Mouse (Mus musculus): Measurements from ENCODE around the gene Eya2. TPM values are rescaled to one million over a fixed set of nuclear protein-coding genes. Genes with fewer than 3 reads are reported as not detected.
A peak's percentile ranks its signal among the peaks of the same experiment; 100 is the strongest.

The Eya2 gene
- polyA plus RNA-seq, 1 experiment from 2014 or later: 7.8 TPM

DNA sequence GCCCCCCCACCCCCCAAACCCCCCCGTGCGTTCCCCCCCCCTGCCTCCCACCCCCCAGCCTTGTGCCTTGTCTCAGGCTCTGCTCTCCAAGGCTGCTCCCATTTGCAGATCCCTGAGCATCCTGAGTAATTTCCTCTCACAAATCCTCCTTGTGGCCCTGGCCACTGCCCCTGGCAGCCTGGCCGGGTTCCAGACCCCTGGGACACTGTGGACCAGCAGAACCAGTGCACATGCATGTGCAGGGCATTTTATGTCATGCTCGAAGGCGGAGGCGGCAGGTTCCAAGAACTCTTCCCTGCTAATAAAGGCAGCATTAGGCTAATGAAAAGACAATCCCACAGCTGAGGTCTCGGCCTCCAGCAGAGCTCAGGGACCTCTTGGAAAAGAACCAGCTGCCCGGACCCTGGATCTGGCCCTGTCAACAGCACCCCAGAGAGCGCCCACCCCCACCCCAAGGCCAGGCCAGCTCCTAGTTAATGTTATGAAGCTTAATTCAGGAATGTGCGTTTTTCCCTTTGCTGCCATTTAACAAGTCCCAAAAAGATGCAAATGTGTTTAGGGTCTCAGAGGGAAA is 174.6 kb downstream of the Eya2 start:
- Histone ChIP-seq H3K4me3 (replicated peaks) (no peak overlapping the region), H3K36me3 (replicated peaks) (no peaks in the 10 kb centered on the region), H3K27ac (peak overlapping the region; percentile 69; the same call in 1 of the 2 replicates), H3K4me1 (peaks cover 12% of the 10 kb centered on the region), H3K9me3 (no peaks in the 10 kb centered on the region), H3K9ac (no peak overlapping the region), H3K27me3 (no peaks in the 10 kb centered on the region), H3K4me2 (no peak overlapping the region)
- 32% methylated on average over 10 of the region's 10 CpGs for WGBS
- no peak for ATAC-seq (ENCODE audit: low FRiP score)

DNA sequence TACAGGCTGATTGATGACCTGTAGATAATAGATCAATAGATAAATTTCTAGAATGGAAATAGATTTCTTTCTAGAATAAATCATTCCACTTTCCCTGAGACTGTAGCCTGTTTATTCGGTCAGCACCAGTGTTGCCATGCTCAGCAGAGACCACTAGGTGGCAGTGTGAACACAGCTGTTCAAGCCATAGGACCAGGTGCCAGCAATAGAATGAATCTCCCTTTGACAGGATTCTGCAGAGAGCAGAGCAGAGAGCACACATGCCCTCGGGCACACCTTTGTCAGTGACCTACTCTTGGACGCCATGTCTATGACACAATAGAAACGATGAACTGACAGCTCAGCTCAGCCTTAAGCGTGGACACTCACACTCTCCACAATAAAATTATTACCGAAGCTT is 184.1 kb downstream of the Eya2 start:
- Histone ChIP-seq H3K27ac (peak overlapping the region; percentile 53; the same call in 1 of the 2 replicates), H3K4me3 (replicated peaks) (no peak overlapping the region), H3K27me3 (no peaks in the 10 kb centered on the region), H3K4me2 (no peak overlapping the region), H3K9me3 (no peaks in the 10 kb centered on the region), H3K9ac (no peak overlapping the region), H3K36me3 (replicated peaks) (peaks cover 15% of the 10 kb centered on the region), H3K4me1 (peaks cover 5% of the 10 kb centered on the region)
- peak; percentile 70 for ATAC-seq (ENCODE audit: low FRiP score)
- 26% methylated on average over 6 of the region's 6 CpGs for WGBS

DNA sequence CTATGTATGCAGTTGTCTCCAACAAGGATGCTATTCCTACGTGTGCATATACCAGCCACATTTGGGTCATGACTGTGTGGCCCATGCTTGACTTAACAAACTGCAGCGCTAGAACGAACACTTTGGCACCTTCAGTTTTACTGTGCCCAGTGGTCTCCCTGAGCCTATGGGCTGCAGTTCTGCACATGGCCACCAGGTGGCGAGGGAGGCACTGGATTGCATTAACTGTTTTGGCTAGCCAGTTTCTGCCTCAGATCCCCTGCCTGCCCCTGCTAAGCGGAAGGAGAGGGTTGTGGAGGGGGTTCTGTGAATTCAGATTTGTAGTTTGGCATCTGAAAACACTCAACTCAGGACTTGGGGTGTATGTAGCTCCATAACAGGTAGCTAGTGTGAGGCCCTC is 187.5 kb downstream of the Eya2 start:
- H3K9me3 ChIP-seq: no peaks in the 10 kb centered on the region

DNA sequence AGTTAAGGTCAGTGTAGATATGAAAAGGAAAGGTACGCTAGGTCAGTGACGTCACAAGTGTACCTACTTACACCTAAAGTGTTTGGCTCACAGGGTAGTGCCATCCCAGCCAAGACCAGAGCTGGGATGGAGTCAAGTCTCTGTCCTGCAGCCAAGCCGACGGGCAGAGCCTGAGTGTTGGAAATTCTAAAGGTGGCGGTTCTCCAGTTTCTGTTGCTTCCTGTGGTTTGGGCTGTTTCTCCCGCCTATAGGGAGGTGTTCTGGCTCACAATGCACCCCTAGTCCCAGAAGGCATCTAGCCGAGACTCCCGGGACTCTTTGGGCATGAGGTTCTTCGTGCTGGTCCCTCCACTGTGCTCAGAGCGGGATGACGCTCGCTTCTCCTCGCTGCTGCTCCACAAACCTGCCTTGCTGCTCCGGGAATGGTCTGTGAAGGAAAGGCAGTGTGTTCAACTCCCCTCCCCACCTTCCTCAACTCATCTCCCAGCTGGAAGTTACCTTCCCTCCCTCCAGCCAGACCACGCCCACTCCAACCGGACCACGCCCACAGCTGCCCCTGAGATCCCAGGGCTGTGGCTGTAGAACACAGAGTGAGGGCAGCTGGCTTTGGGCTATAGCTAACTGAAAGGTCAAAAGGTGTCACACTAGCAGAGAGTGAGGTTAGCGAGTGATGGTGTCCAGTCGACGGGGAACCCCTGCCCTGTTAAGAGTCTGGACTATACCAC is 190.6 kb downstream of the Eya2 start:
- WGBS: 84% methylated on average over 20 of the region's 20 CpGs

More for the DNA sequence above, 187.5 kb downstream of the Eya2 start:
- Histone ChIP-seq H3K27ac (0 out of 2 replicates have a peak overlapping the region, but pooled peaks have one; percentile 42), H3K4me2 (no peak overlapping the region), H3K27me3 (no peaks in the 10 kb centered on the region), H3K4me3 (replicated peaks) (no peak overlapping the region), H3K36me3 (replicated peaks) (peaks cover 47% of the 10 kb centered on the region), H3K9ac (no peak overlapping the region), H3K4me1 (peaks cover 5% of the 10 kb centered on the region)
- 38% methylated on average over 5 of the region's 5 CpGs for WGBS
- peak; percentile 17; the same call in 1 of the 2 replicates for ATAC-seq (ENCODE audit: low FRiP score)

DNA sequence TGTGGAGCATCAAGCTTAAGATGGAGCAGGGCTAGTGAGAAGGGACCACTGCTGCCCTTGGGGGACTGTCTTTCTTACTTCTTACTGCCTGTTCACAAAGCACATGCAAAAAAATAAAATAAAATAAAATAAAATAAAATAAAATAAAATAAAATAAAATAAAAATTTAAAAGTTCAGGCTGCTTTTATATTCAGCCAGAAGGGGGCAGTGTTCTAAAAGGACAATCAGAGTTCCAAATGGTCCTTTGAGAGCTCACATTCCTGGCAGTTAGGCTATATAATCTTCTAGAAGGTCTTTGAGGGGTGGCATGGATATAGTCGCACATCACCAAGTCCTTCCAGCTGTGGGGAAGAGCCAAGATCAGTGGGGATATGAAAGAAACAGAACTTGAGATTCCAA is 191.6 kb downstream of the Eya2 start:
- ATAC-seq (ENCODE audit: low FRiP score): no peak
- Histone ChIP-seq H3K4me1 (peaks cover 9% of the 10 kb centered on the region), H3K9ac (no peak overlapping the region), H3K9me3 (no peaks in the 10 kb centered on the region), H3K4me3 (replicated peaks) (no peak overlapping the region), H3K4me2 (no peak overlapping the region), H3K27me3 (no peaks in the 10 kb centered on the region), H3K36me3 (replicated peaks) (peaks cover 84% of the 10 kb centered on the region), H3K27ac (no peak overlapping the region)
- WGBS: 85% methylated on average over 1 of the region's 1 CpGs

More for the DNA sequence above, 190.6 kb downstream of the Eya2 start:
- ATAC-seq (ENCODE audit: low FRiP score): no peak
- H3K9ac ChIP-seq: no peak overlapping the region
- H3K27me3 ChIP-seq: no peaks in the 10 kb centered on the region
- H3K9me3 ChIP-seq: no peaks in the 10 kb centered on the region
- peaks cover 77% of the 10 kb centered on the region for H3K36me3 ChIP-seq (replicated peaks)
- H3K4me2 ChIP-seq: no peak overlapping the region
- no peak overlapping the region for H3K27ac ChIP-seq
- H3K4me1 ChIP-seq: 0 out of 2 replicates have a peak, but pooled peaks cover 2% of the 10 kb centered on the region
- no peak overlapping the region for H3K4me3 ChIP-seq (replicated peaks)

DNA sequence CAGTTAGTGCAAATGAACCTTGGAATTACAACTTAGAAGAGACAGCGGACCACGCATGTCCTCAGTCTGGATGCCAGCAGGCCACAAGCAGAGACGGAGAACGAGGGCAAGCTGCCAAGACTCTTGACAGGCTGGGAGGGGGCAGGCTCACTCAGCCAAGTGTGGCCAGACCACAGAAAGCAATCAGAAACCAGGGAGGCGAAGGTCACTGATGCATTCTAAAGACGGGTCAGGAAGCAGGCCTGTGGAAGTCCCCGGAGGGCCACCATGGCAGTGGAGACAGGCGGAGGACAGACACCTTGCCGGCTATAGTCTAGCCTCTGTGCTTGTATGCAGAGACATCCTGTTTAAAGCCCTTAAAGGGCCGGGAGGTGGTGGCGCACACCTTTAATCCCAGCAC is 193.2 kb downstream of the Eya2 start:
- Histone ChIP-seq H3K27ac (peak overlapping the region; percentile 36; the same call in 1 of the 2 replicates), H3K9ac (no peak overlapping the region), H3K4me3 (replicated peaks) (no peak overlapping the region), H3K9me3 (no peaks in the 10 kb centered on the region), H3K36me3 (replicated peaks) (peaks cover 93% of the 10 kb centered on the region), H3K4me1 (peaks cover 10% of the 10 kb centered on the region), H3K27me3 (no peaks in the 10 kb centered on the region), H3K4me2 (no peak overlapping the region)
- ATAC-seq (ENCODE audit: low FRiP score): no peak
- 81% methylated on average over 11 of the region's 11 CpGs for WGBS

DNA sequence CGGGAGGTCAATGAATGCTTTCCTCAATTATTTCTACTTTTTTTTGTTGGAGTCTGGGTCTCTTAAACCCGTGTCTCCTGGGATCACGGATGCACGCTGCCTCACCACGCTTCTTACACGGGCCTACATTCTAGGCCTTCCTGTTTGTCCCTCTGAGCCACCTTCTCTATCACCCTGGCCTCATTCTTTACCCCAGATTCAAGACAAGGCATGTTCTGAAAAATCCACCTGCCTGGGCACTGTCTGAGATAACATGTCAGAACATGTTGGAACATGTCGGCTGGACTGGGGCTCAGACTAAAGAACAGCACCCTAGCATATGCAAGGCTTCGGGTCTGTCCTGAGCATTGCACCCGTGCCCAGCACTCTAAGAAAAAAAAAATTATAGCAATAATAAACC is 194.0 kb downstream of the Eya2 start:
- H3K27ac ChIP-seq: no peak overlapping the region
- no peak overlapping the region for H3K4me2 ChIP-seq
- H3K9me3 ChIP-seq: no peaks in the 10 kb centered on the region
- no peak overlapping the region for H3K9ac ChIP-seq
- H3K4me1 ChIP-seq: peaks cover 10% of the 10 kb centered on the region
- no peak for ATAC-seq (ENCODE audit: low FRiP score)
- no peak overlapping the region for H3K4me3 ChIP-seq (replicated peaks)
- H3K36me3 ChIP-seq (replicated peaks): peaks cover 95% of the 10 kb centered on the region
- no peaks in the 10 kb centered on the region for H3K27me3 ChIP-seq
- 93% methylated on average over 9 of the region's 9 CpGs for WGBS

DNA sequence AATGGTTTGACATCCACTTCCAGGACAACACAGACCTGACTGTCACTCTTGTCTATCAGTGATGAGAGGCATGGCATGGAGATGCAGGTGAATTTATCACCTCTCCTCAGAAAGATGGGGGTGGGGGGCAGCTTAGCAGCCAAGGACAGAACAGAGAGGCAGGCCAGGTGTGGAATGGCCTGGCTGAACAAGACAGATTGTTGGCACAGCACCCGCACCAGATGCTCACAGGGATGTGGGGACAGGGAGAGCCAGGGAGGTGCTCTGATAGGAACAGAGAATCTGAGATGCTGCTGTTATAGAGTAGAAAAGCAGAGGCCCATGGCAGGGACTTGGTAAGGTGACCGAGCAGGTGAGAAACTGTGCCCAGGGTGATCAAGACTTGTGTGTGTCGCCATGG is 194.8 kb downstream of the Eya2 start:
- no peak for ATAC-seq (ENCODE audit: low FRiP score)
- WGBS: 91% methylated on average over 3 of the region's 3 CpGs
- Histone ChIP-seq H3K27ac (0 out of 2 replicates have a peak overlapping the region, but pooled peaks have one; percentile 15), H3K9me3 (no peaks in the 10 kb centered on the region), H3K4me2 (no peak overlapping the region), H3K36me3 (replicated peaks) (peaks cover 95% of the 10 kb centered on the region), H3K4me3 (replicated peaks) (no peak overlapping the region), H3K27me3 (no peaks in the 10 kb centered on the region), H3K4me1 (peaks cover 10% of the 10 kb centered on the region), H3K9ac (no peak overlapping the region)

DNA sequence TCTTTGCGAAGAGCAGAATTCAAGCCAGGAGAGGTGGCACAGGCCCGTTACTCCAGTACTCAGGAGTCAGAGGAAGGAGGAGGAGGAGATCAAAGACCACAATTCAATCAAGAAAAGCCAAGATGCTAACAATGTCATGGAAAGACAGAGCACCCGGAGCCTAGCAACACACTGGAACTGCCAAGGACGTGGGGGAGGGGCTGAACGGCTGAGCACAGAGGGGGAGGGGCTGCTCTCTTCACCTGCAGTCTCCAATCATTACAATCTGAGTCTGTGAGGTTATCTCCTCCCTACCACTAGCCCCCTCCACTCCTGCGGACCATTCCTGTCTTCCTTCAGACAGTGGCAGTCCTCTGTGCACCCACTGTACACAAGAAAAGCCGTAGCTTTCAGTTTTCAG is 196.2 kb downstream of the Eya2 start:
- no peak overlapping the region for H3K4me3 ChIP-seq (replicated peaks)
- H3K4me1 ChIP-seq: peaks cover 10% of the 10 kb centered on the region
- no peak overlapping the region for H3K9ac ChIP-seq
- H3K4me2 ChIP-seq: no peak overlapping the region
- peaks cover 92% of the 10 kb centered on the region for H3K36me3 ChIP-seq (replicated peaks)
- peak overlapping the region; percentile 46; the same call in 1 of the 2 replicates for H3K27ac ChIP-seq
- H3K27me3 ChIP-seq: no peaks in the 10 kb centered on the region
- 66% methylated on average over 7 of the region's 7 CpGs for WGBS
- H3K9me3 ChIP-seq: no peaks in the 10 kb centered on the region
- peak; percentile 79 for ATAC-seq (ENCODE audit: low FRiP score)

DNA sequence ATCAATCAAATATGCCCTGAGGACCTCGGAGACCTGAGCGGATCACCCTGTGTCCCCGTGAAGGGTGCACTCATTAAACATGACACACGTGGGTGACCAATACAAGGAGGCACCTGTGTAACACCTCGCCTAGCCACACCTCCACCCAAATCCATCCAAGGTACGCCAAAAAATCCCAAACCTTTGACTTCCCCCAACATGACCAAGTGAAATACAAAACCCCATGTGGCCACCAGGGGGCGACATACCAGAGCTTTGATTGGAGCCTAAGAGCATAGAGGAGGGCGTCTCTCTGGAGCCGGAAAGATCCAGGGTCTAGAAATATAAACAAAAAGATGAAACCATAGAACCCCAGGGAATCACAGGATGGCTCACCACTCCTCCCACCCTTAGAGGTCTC is 196.8 kb downstream of the Eya2 start:
- 70% methylated on average over 9 of the region's 9 CpGs for WGBS
- peaks cover 10% of the 10 kb centered on the region for H3K4me1 ChIP-seq
- peak overlapping the region; percentile 46; the same call in 1 of the 2 replicates for H3K27ac ChIP-seq
- no peak overlapping the region for H3K4me2 ChIP-seq
- H3K9ac ChIP-seq: no peak overlapping the region
- peaks cover 94% of the 10 kb centered on the region for H3K36me3 ChIP-seq (replicated peaks)
- H3K4me3 ChIP-seq (replicated peaks): no peak overlapping the region
- no peaks in the 10 kb centered on the region for H3K9me3 ChIP-seq
- 0 out of 2 replicates have a peak, but pooled peaks have one; percentile 21 for ATAC-seq (ENCODE audit: low FRiP score)
- no peaks in the 10 kb centered on the region for H3K27me3 ChIP-seq

DNA sequence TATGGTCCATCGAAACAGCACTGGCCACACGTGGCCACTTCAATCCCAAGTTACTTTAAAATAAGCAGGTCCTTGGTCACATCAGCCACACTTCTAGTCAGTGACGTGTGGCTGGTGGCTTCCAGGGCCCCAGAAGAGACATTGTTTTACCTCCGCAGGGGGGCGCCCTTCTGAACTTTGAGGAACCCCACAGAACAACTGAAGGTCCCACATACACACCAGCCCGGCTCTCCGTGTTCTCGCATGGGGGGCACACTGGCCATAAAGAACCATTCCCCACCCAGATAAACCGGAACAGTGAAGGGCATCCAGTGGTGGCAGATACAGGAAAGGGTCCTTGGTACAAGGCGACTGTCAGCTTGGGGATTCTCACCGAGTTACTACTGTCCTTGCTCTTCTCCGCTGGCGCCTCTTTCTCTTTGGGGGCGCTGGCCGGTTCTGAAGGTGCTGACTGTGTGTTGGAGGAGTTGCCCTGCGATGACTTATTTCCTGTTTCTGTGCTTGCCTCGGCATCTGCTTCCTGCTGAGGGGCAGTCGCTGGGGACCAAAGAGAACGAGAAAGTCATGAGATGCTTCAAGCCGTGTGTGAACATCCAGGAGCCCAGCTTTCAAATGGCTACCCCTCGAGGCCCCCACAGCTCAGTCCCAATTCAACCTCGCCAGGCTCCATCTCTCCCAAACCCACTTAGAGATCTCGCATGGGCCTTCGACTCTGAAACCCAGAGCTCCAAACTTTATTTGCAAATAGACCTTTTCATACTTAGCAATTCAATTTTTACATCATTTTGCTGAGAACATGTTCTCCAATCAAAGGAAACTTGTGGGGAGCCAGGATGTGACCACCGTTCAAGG is 197.8 kb downstream of the Eya2 start:
- H3K4me3 ChIP-seq (replicated peaks): no peak overlapping the region
- no peak overlapping the region for H3K4me2 ChIP-seq
- H3K27me3 ChIP-seq: no peaks in the 10 kb centered on the region
- H3K27ac ChIP-seq: no peak overlapping the region
- H3K4me1 ChIP-seq: peaks cover 12% of the 10 kb centered on the region
- peaks cover 93% of the 10 kb centered on the region for H3K36me3 ChIP-seq (replicated peaks)
- WGBS: 89% methylated on average over 25 of the region's 25 CpGs
- no peak overlapping the region for H3K9ac ChIP-seq
- no peak for ATAC-seq (ENCODE audit: low FRiP score)
- no peaks in the 10 kb centered on the region for H3K9me3 ChIP-seq

DNA sequence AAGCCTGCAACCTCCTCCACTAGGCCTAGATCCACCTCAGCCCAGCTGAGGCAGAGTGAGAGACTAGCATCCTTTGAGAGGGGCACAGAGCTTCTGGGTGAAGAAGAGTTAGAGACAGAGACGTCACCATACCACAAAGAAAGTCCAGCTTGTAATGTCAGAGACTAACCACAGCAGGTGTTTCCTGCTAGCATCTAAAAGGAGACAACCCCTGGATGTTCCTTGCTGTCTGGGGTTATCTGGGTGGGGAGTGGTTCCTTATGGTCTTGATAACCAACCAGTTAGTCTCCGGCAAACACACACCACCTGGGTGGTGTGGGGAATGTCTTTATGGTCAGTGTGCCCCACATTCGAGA is 198.4 kb downstream of the Eya2 start:
- Histone ChIP-seq H3K4me1 (peaks cover 11% of the 10 kb centered on the region), H3K9me3 (no peaks in the 10 kb centered on the region), H3K4me3 (replicated peaks) (no peak overlapping the region), H3K9ac (no peak overlapping the region), H3K27me3 (no peaks in the 10 kb centered on the region), H3K27ac (no peak overlapping the region), H3K4me2 (no peak overlapping the region), H3K36me3 (replicated peaks) (peaks cover 93% of the 10 kb centered on the region)
- 89% methylated on average over 3 of the region's 3 CpGs for WGBS
- ATAC-seq (ENCODE audit: low FRiP score): no peak

All from forebrain, embryonic 12.5 days (tissue).